Mouse (Mus musculus) G1E (cell line): ENCODE data around the gene Atp6v1c2.

ENCODE experiments used
- CTCF ChIP-seq: IDR thresholded peaks from 2 replicates; pipeline ENCODE4 v1.5.1; 2012; ENCODE audit warnings: low read depth, low read length, inconsistent platforms, mixed read lengths
- GATA1 ChIP-seq: IDR thresholded peaks from 2 replicates; pipeline ENCODE4 v1.6.1; 2012; ENCODE audit warnings: borderline replicate concordance, low read length, inconsistent platforms, mixed read lengths
- GATA2 ChIP-seq: IDR thresholded peaks from 2 replicates; pipeline ENCODE4 v1.6.1; 2012; ENCODE audit warnings: low read depth, low read length, inconsistent platforms, borderline replicate concordance
- POLR2AphosphoS5 ChIP-seq: IDR thresholded peaks from 2 replicates; pipeline ENCODE4 v1.6.1; 2012; ENCODE audit warnings: low read depth, low read length, inconsistent platforms; ENCODE audit not compliant: insufficient replicate concordance
- TAL1 ChIP-seq: conservative IDR thresholded peaks from 2 replicates; pipeline ENCODE4 v1.6.1; 2012; ENCODE audit warnings: low read depth, low read length, inconsistent platforms, mixed read lengths

DNA sequence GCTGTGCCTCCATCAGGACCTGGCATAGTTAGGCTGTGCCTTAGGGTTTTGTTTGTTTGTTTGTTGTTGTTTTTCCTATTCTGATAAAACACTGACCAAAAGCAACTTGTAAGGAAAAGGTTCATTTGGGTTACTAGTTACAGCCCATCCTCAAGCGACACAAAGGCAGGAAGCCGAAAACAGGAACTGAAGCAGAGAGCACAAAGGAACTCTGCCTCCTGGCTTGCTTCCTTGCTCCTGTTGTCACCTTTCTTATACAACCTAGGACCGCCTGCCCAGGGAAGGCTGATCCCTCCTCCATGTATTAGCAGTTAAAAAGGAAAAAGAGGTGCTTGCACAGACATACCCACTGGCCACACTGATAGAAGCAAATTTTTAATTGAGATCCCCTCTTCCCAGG lies 65.3 kb downstream of the Atp6v1c2 start:
- no peak for TF ChIP-seq GATA1
- no peak for TF ChIP-seq CTCF
- no peak for TF ChIP-seq GATA2
- no peak for TF ChIP-seq POLR2AphosphoS5
- TF ChIP-seq TAL1: no peak
